Comparison of ENCODE assay signal across 8 mouse cellular contexts in the genomic region with DNA sequence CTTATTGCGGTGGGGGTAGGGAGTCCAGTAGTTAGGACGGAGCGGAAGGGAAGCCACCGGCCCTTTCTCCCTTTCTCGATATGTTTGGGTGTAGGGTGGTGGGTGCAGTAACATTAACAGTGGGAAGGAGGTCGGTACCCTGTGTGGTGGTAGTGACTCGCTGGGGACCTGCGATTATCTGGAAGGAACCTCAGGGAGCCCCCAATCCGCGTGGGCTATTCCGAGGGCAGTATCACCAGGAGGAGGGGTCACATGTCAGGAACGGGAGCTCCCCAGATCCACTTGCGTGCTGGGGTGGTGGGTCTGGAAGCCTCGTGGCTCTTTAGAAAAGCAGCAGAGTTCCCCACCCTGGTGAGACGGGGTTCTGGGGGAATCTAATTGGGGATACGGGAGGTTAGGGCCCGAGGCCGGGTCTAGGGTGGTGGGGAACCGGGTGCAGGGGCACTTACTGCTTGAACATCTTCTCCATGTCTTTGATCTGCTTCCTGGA. TPM values are rescaled to one million over a fixed set of nuclear protein-coding genes. Genes with fewer than 3 reads are reported as not detected.
DNase-seq lines count a peak whose midpoint lies in the region; ATAC-seq and TF ChIP-seq lines count a peak whose summit lies in the region.

No protein-coding gene starts in this region.

- peak overlapping the region; percentile 82 for H3K9ac ChIP-seq in lung, embryonic 15.5 days

- under 1% methylated on average over 19 of the region's 19 CpGs for WGBS in lung, embryonic 15.5 days

- H3K79me2 ChIP-seq in myocyte (ENCODE audit: control insufficient read depth, insufficient read depth), result peaks cover 12% of the 10 kb centered on the region

- peak overlapping the region; percentile 98 for H3K4me2 ChIP-seq in lung, embryonic 15.5 days
- peak overlapping the region; percentile 88 for H3K4me2 ChIP-seq in myocyte (ENCODE audit: low read depth)

- no peak for DNase-seq in lung, postnatal 10 days
- peak; percentile 35 for DNase-seq in induced T-regulatory cell, adult 2 months (ENCODE audit: low read depth)
- DNase-seq in cerebellum, postnatal 36 days, result no peak
- DNase-seq in right cerebral cortex, postnatal 4 days, result no peak
- no peak for DNase-seq in right cerebral cortex, postnatal 25 days

- ATAC-seq in lung, embryonic 15.5 days (ENCODE audit: borderline replicate concordance, extremely low read depth, low FRiP score, low TSS enrichment), result peak; percentile 9; the same call in 1 of the 2 replicates
- peak; percentile 4; the same call in 1 of the 2 replicates for ATAC-seq in common myeloid progenitor, adult 5-6 weeks (replicated peaks; ENCODE audit: low read depth, poor library complexity, severe bottlenecking)

- peak overlapping the region; percentile 43 for H3ac ChIP-seq in myocyte (ENCODE audit: control insufficient read depth, insufficient read length)

- peak overlapping the region; percentile 65 for H3K27ac ChIP-seq in lung, embryonic 15.5 days

- H3K4me1 ChIP-seq in lung, embryonic 15.5 days, result peaks cover 55% of the 10 kb centered on the region

- H3K27me3 ChIP-seq in lung, embryonic 15.5 days, result peaks cover 10% of the 10 kb centered on the region; the same call in 1 of the 2 replicates
- no peaks in the 10 kb centered on the region for H3K27me3 ChIP-seq in myocyte (ENCODE audit: control insufficient read depth, insufficient read depth, insufficient read length)

- H3K9me3 ChIP-seq in lung, embryonic 15.5 days, result no peaks in the 10 kb centered on the region

- no peak for TF ChIP-seq POLR2A in myocyte (IDR thresholded peaks at IDR 0.05; ENCODE audit: insufficient read length, low read depth)

- H3K36me3 ChIP-seq in lung, embryonic 15.5 days, result 0 out of 2 replicates have a peak, but pooled peaks cover 3% of the 10 kb centered on the region
- H3K36me3 ChIP-seq in myocyte (ENCODE audit: control insufficient read depth, insufficient read depth), result no peaks in the 10 kb centered on the region

- peak overlapping the region; percentile 80 for H3K4me3 ChIP-seq in lung, embryonic 15.5 days
- H3K4me3 ChIP-seq in myocyte, result peak overlapping the region; percentile 75

TF ChIP-seq in myocyte, 11 proteins besides CTCF, POLR2A, EP300 and RAD21:
- TF ChIP-seq USF1 (IDR thresholded peaks at IDR 0.05; ENCODE audit: low read depth) (no peak), POLR2AphosphoS2 (IDR thresholded peaks at IDR 0.05; ENCODE audit: insufficient read length, low read depth) (no peak), TCF12 (IDR thresholded peaks at IDR 0.05; ENCODE audit: insufficient read depth, poor library complexity, severe bottlenecking) (no peak), TCF3 (IDR thresholded peaks at IDR 0.05; ENCODE audit: insufficient read length, low read depth) (no peak), REST (IDR thresholded peaks at IDR 0.05; ENCODE audit: insufficient read depth, insufficient read length) (no peak), MYOD1 (IDR thresholded peaks at IDR 0.05; ENCODE audit: control insufficient read depth in 1 of 3, insufficient read length in 2 of 3, low read depth in 2 of 3) (no peak), CEBPB (IDR thresholded peaks at IDR 0.05; ENCODE audit: insufficient read depth, poor library complexity, severe bottlenecking) (no peak), SRF (IDR thresholded peaks at IDR 0.05; ENCODE audit: control insufficient read depth, insufficient read length, low read depth) (no peak), MAX (IDR thresholded peaks at IDR 0.05; ENCODE audit: low read depth) (no peak), E2F4 (IDR thresholded peaks at IDR 0.05; ENCODE audit: insufficient read depth) (no peak), MYOG (IDR thresholded peaks at IDR 0.05; ENCODE audit: control insufficient read depth in 1 of 3, insufficient read depth in 1 of 3, insufficient read length in 2 of 3, low read depth in 2 of 3) (no peak)

RNA-seq across cellular contexts. Expression of gene Efhd2, which starts 0.6 kb away (rescaled TPM):
- 102 TPM in 2 replicates for polyA plus RNA-seq in lung, embryonic 15.5 days (2015; fragmentation: Nextera tagmentation; extraction: Ambion mirVana)
- total RNA-seq in common myeloid progenitor, adult 5-6 weeks (2017), result 32.6 and 46.1 TPM in 2 replicates
- polyA plus RNA-seq in myocyte (2012; fragmentation: generic; extraction: Trizol), result 38.8 TPM

RNA-seq across cellular contexts. Expression of gene Ctrc, which starts 28.0 kb away (rescaled TPM):
- not detected in 2 replicates for polyA plus RNA-seq in lung, embryonic 15.5 days (2015; fragmentation: Nextera tagmentation; extraction: Ambion mirVana)
- not detected in 2 replicates for total RNA-seq in common myeloid progenitor, adult 5-6 weeks (2017)
- polyA plus RNA-seq in myocyte (2012; fragmentation: generic; extraction: Trizol), result not detected

RNA-seq across cellular contexts. Expression of gene Cela2a, which starts 48.2 kb away (rescaled TPM):
- polyA plus RNA-seq in lung, embryonic 15.5 days (2015; fragmentation: Nextera tagmentation; extraction: Ambion mirVana), result 2.1 TPM in 1 of 2 replicates, not detected in the other
- total RNA-seq in common myeloid progenitor, adult 5-6 weeks (2017), result not detected in 2 replicates
- not detected for polyA plus RNA-seq in myocyte (2012; fragmentation: generic; extraction: Trizol)
